Mouse (Mus musculus) embryonic facial prominence, embryonic 12.5 days (tissue): ENCODE measurements at regions not wholly inside any gene's neighbourhood (a gene's known extent, or its start where the extent isn't known, plus 50 kb on each side); places are given as distances from the start of the nearest gene placed in this dataset.
"Not testable (repeated sequence)": the region's sequence is repeated elsewhere in the genome, so short reads cannot be mapped to it uniquely, and the experiment has no call there.

Source experiments
- ATAC-seq: fragments of 200-750 bp; cut with Nextera tagmentation; 2 replicates; pipeline ENCODE4 v1.8.0; 2017; ENCODE audit not compliant: insufficient number of reproducible peaks, insufficient read depth, low FRiP score, low TSS enrichment
- H3K27ac ChIP-seq: fragments of 300-500 bp; sonication (generic); 2 replicates; pipeline ENCODE4 v1.5.1; 2016; ENCODE audit warnings: mild to moderate bottlenecking
- H3K27me3 ChIP-seq: fragments of 300-500 bp; sonication (generic); 2 replicates; pipeline ENCODE4 v1.6.1; 2016; ENCODE audit warnings: mild to moderate bottlenecking, moderate library complexity
- H3K36me3 ChIP-seq: fragments of 300-500 bp; sonication (generic); 2 replicates; pipeline ENCODE4 v1.6.1; 2016; ENCODE audit warnings: mild to moderate bottlenecking
- H3K4me1 ChIP-seq: fragments of 300-500 bp; sonication (generic); 2 replicates; pipeline ENCODE4 v1.6.1; 2016
- H3K4me2 ChIP-seq: fragments of 300-500 bp; sonication (generic); replicated peaks from 2 replicates; pipeline ENCODE4 v1.6.1; 2016; ENCODE audit warnings: mild to moderate bottlenecking, moderate library complexity
- H3K4me3 ChIP-seq: fragments of 300-500 bp; sonication (generic); 2 replicates; pipeline ENCODE4 v1.5.1; 2016; ENCODE audit warnings: mild to moderate bottlenecking
- H3K9ac ChIP-seq: fragments of 300-500 bp; sonication (generic); 2 replicates; pipeline ENCODE4 v1.6.1; 2016; ENCODE audit warnings: mild to moderate bottlenecking, moderate library complexity
- H3K9me3 ChIP-seq: fragments of 300-500 bp; sonication (generic); 2 replicates; pipeline ENCODE4 v1.6.1; 2016; ENCODE audit warnings: mild to moderate bottlenecking, moderate library complexity
- WGBS: fragments of 180-500 bp; shearing (Covaris S2); methylation state at CpG from one replicate; pipeline ENCODE4 v1.1.7; 2016; 5-methylcytosine and 5-hydroxymethylcytosine counted together

GRCm38 (mm10) chr9:11126833-11127232 lies 222.3 kb upstream of the Cntn5 start:
- no peak overlapping the region for H3K4me3 ChIP-seq

GRCm38 (mm10) chr9:11119153-11119552 lies 214.6 kb upstream of the Cntn5 start:
- no peak overlapping the region for H3K27ac ChIP-seq
- no peak for ATAC-seq
- H3K4me1 ChIP-seq, result no peaks in the 10 kb centered on the region
- no peaks in the 10 kb centered on the region for H3K36me3 ChIP-seq
- no peaks in the 10 kb centered on the region for H3K27me3 ChIP-seq
- H3K4me2 ChIP-seq, result no peak overlapping the region
- no peak overlapping the region for H3K9ac ChIP-seq
- H3K4me3 ChIP-seq, result no peak overlapping the region
- no peaks in the 10 kb centered on the region for H3K9me3 ChIP-seq

More at GRCm38 (mm10) chr9:11126833-11127232, 222.3 kb upstream of the Cntn5 start:
- Histone ChIP-seq H3K4me1 (no peaks in the 10 kb centered on the region), H3K4me2 (no peak overlapping the region), H3K27ac (no peak overlapping the region), H3K27me3 (no peaks in the 10 kb centered on the region), H3K9me3 (no peaks in the 10 kb centered on the region), H3K36me3 (no peaks in the 10 kb centered on the region), H3K9ac (no peak overlapping the region)
- 79% methylated on average over 5 of the region's 5 CpGs for WGBS
- ATAC-seq, result no peak

DNA sequence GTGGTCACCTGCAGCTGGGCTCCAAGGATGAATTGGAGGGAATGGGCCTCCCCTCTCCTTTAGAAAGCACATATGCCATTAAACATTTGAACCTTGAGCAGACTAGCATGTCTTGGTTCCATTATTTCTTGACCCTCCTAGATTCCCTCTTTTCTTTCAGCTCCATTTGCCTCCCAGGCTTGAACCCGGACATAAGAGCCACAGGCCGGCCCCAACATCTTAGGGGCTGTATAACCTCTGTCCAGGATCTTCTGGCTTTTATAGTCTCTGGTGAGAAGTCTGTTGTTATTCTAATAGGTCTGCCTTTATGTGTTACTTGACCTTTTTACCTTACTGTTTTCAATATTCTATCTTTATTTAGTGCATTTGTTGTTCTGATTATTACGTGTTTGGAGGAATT lies 203.3 kb upstream of the Cntn5 start:
- H3K4me1 ChIP-seq, H3K4me3 ChIP-seq, H3K9me3 ChIP-seq, H3K27me3 ChIP-seq, ATAC-seq, H3K4me2 ChIP-seq, H3K9ac ChIP-seq, H3K36me3 ChIP-seq, H3K27ac ChIP-seq: not testable (repeated sequence)
- 83% methylated on average over 3 of the region's 3 CpGs for WGBS

- not testable (repeated sequence) for H3K4me2 ChIP-seq, H3K9ac ChIP-seq, ATAC-seq, H3K27ac ChIP-seq, H3K27me3 ChIP-seq, H3K36me3 ChIP-seq, H3K9me3 ChIP-seq, H3K4me3 ChIP-seq, H3K4me1 ChIP-seq
- 93% methylated on average over 1 of the region's 1 CpGs for WGBS
Measured at GRCm38 (mm10) chr9:11107212-11107611, 202.6 kb upstream of the Cntn5 start.

DNA sequence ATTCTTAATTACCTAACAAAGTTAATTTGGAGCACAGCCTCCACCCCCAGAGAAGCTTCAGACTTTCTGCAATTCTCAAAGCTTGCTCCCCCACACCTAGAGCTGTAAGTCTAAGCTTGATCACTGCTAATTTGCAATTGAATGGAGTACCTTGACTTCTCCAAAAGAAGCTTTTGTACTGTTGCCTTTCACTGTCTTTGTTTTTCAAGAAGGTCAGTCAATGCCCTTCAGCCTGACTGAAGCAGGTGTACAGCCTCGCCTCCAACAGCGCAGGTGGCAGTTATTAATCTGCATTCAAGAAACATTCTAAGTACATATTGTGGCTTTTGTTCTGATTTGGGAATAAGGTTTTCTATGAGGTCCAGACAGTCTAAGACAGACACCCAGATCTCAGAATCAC lies 201.7 kb upstream of the Cntn5 start:
- no peak overlapping the region for H3K27ac ChIP-seq
- 90% methylated on average over 2 of the region's 2 CpGs for WGBS
- no peak for ATAC-seq

DNA sequence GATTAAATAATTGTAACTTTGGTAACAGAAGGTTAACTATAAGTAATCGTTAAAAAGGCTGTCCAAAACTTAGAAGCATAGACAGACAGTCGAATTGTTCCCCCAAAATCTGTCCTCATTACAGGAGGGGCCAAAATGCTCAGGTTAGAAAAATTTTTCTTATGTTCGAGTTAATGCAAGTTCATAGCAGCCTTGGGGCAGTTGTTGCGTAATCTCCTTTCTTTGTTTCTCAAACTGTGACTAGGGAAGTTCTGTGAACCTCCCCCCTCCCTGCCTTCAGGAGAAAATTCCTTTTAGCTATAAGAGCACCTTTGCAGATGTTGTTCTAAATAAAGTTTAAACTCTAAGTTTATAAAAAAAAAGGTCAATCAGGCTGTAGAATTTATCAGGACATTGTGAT lies 198.9 kb upstream of the Cntn5 start:
- no peak overlapping the region for H3K4me2 ChIP-seq
- no peaks in the 10 kb centered on the region for H3K9me3 ChIP-seq
- ATAC-seq, result no peak
- 81% methylated on average over 4 of the region's 4 CpGs for WGBS
- H3K36me3 ChIP-seq, result no peaks in the 10 kb centered on the region
- H3K27me3 ChIP-seq, result no peaks in the 10 kb centered on the region
- H3K4me3 ChIP-seq, result no peak overlapping the region
- H3K4me1 ChIP-seq, result no peaks in the 10 kb centered on the region
- H3K9ac ChIP-seq, result no peak overlapping the region
- no peak overlapping the region for H3K27ac ChIP-seq

More for the DNA sequence above, 201.7 kb upstream of the Cntn5 start:
- Histone ChIP-seq H3K4me3 (no peak overlapping the region), H3K27me3 (no peaks in the 10 kb centered on the region), H3K4me2 (no peak overlapping the region), H3K9me3 (no peaks in the 10 kb centered on the region), H3K9ac (no peak overlapping the region), H3K36me3 (no peaks in the 10 kb centered on the region), H3K4me1 (no peaks in the 10 kb centered on the region)

DNA sequence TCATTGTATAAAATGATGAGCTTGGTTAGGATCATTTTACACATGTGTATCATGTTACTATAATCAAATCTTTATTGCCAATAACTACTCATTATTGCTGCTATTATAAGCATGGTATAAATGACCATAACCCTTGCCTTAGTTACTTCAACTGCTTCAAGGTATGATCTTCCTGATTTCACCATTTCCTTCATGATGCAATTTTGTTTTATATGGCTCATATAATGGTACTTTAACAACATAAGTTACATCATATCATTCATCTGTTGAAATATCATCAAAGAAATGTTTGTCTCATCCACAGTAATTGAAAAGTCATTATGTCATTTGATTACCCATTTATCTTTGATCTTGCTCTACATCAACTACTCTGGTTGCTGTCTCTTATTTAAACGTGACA lies 188.3 kb upstream of the Cntn5 start:
- Histone ChIP-seq H3K4me2 (no peak overlapping the region), H3K4me3 (no peak overlapping the region), H3K9me3 (no peaks in the 10 kb centered on the region), H3K9ac (no peak overlapping the region), H3K36me3 (no peaks in the 10 kb centered on the region), H3K27ac (no peak overlapping the region), H3K4me1 (no peaks in the 10 kb centered on the region), H3K27me3 (no peaks in the 10 kb centered on the region)
- no peak for ATAC-seq
- WGBS, result 78% methylated on average over 1 of the region's 1 CpGs

- WGBS, result 61% methylated on average over 2 of the region's 2 CpGs
Measured at GRCm38 (mm10) chr9:11067125-11067524, 162.6 kb upstream of the Cntn5 start.

DNA sequence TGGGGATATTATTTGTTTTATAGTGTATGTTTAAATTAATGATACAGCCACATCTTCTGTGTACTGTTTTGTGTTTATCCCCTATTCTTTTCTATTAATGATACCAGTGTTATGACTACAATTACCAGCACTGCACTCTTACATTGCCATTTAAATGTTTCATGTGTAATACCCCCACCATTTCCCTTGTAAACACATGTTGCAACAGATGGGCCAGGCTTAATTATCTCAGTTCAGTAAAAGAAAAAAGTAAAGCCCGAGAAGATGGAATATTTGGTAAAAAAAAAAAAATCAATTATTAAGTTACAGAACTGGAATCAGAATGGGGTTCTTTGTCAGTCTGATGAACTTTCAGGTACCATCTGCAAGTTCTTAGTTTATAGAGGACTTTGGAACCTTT lies 158.3 kb upstream of the Cntn5 start:
- Histone ChIP-seq H3K27ac (no peak overlapping the region), H3K9ac (no peak overlapping the region), H3K36me3 (no peaks in the 10 kb centered on the region), H3K9me3 (no peaks in the 10 kb centered on the region), H3K4me2 (no peak overlapping the region), H3K27me3 (no peaks in the 10 kb centered on the region), H3K4me1 (no peaks in the 10 kb centered on the region), H3K4me3 (no peak overlapping the region)
- 69% methylated on average over 1 of the region's 1 CpGs for WGBS
- no peak for ATAC-seq

More at GRCm38 (mm10) chr9:11067125-11067524, 162.6 kb upstream of the Cntn5 start:
- not testable (repeated sequence) for H3K4me3 ChIP-seq, H3K27me3 ChIP-seq, H3K9ac ChIP-seq, ATAC-seq, H3K36me3 ChIP-seq, H3K9me3 ChIP-seq, H3K4me1 ChIP-seq, H3K4me2 ChIP-seq, H3K27ac ChIP-seq
